Mouse (Mus musculus) adrenal gland (tissue): ENCODE results near the gene Orai3.

Experiments
- intact Hi-C: fragments of 180-260 bp; cut with DNase I; formaldehyde crosslinking; loops from one replicate; pipeline ENCODE4 v1.15.1; 2025

The Orai3 gene

GRCm38 (mm10) chr7:127797076-127797845 lies 27.6 kb downstream of the Orai3 start:
- intact Hi-C loops = no loop called here

- intact Hi-C loops = no loop called here
These were observed 29.0 kb downstream of the Orai3 start for GRCm38 (mm10) chr7:127798591-127798990.

GRCm38 (mm10) chr7:127799211-127799610 lies 29.6 kb downstream of the Orai3 start:
- intact Hi-C loops = no loop called here

GRCm38 (mm10) chr7:127799738-127800137 lies 30.1 kb downstream of the Orai3 start:
- intact Hi-C loops = loop anchor here (2.0 kb wide), 1 partner anchor 41 kb away; no protein-coding TSS in a partner anchor

GRCm38 (mm10) chr7:127800435-127801009 lies 30.9 kb downstream of the Orai3 start, which contains the start of gene Hsd3b7:
Gene Hsd3b7, plus strand, starts transcription at chr7:127800604.
- intact Hi-C loops = loop anchor here (2.0 kb wide), 1 partner anchor 40 kb away; no protein-coding TSS in a partner anchor

- intact Hi-C loops = loop anchor here (2.0 kb wide), 1 partner anchor 40 kb away; no protein-coding TSS in a partner anchor
These were observed 31.5 kb downstream of the Orai3 start for GRCm38 (mm10) chr7:127801010-127801621.

- intact Hi-C loops = no loop called here
These were observed 32.7 kb downstream of the Orai3 start for GRCm38 (mm10) chr7:127802313-127802712.

GRCm38 (mm10) chr7:127808821-127809220 lies 39.2 kb downstream of the Orai3 start:
- intact Hi-C loops = no loop called here

GRCm38 (mm10) chr7:127809846-127810245 lies 40.2 kb downstream of the Orai3 start:
- intact Hi-C loops = no loop called here

- intact Hi-C loops = no loop called here
These were observed 41.0 kb downstream of the Orai3 start for GRCm38 (mm10) chr7:127810650-127811049.

GRCm38 (mm10) chr7:127811240-127811639 lies 41.6 kb downstream of the Orai3 start:
- intact Hi-C loops = no loop called here

GRCm38 (mm10) chr7:127812292-127812691 lies 42.7 kb downstream of the Orai3 start:
- intact Hi-C loops = no loop called here

GRCm38 (mm10) chr7:127813821-127814220 lies 44.2 kb downstream of the Orai3 start:
- intact Hi-C loops = no loop called here

- intact Hi-C loops = no loop called here
These were observed 44.8 kb downstream of the Orai3 start for GRCm38 (mm10) chr7:127814241-127814921.

GRCm38 (mm10) chr7:127815116-127815665 lies 45.6 kb downstream of the Orai3 start:
- intact Hi-C loops = no loop called here

GRCm38 (mm10) chr7:127815954-127816821 lies 46.6 kb downstream of the Orai3 start:
- intact Hi-C loops = no loop called here

GRCm38 (mm10) chr7:127817053-127817452 lies 47.4 kb downstream of the Orai3 start:
- intact Hi-C loops = no loop called here

- intact Hi-C loops = no loop called here
These were observed 48.2 kb downstream of the Orai3 start for GRCm38 (mm10) chr7:127817776-127818175.

- intact Hi-C loops = no loop called here
These were observed 51.4 kb downstream of the Orai3 start for GRCm38 (mm10) chr7:127820836-127821509.

- intact Hi-C loops = no loop called here
These were observed 52.9 kb downstream of the Orai3 start for GRCm38 (mm10) chr7:127822494-127822893.
